Mouse (Mus musculus): Measurements from ENCODE around the gene Setd6. TPM values are rescaled to one million over a fixed set of nuclear protein-coding genes. Genes with fewer than 3 reads are reported as not detected.

The Setd6 gene
- 11.3 and 27.3 TPM in 2 replicates for polyA plus RNA-seq (2015; fragmentation: Nextera tagmentation; extraction: Ambion mirVana)

DNA sequence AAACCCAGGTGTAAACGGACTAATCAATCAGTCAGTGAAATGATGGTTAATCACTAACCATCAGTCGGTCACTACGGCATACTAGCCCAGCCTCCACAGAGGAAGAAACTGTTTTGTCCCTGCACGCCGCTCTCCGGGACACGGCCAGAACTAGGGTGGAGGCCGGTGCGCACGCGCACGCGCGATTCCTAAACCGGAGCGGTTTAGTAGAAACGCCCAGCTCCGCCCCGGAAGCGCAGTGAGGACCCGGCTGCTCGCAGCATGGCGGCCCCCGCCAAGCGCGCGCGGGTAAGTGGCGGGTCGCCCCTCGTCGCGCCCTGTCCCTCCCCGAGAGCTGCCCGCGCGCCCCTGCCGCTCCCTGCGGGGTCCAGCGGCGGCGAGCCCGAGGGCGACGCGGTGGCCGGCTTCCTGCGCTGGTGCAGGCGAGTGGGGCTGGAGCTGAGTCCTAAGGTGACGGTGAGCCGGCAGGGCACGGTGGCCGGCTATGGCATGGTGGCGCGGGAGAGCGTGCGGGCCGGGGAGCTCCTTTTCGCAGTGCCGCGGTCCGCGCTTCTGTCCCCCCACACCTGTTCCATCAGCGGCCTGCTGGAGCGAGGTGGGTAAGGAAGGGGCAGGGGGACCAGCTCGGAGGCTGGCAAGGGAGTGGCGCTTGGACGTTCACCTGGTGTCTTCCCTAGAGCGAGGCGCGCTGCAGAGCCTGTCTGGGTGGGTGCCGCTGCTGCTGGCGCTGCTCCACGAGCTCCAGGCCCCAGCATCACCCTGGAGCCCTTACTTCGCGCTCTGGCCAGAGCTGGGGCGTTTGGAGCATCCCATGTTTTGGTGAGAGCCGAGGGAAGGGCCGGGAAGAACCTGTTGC, at the start of gene Setd6:
Setd6 (plus strand) TSS at position 206 of the 856 bp plus-strand sequence.

DNA sequence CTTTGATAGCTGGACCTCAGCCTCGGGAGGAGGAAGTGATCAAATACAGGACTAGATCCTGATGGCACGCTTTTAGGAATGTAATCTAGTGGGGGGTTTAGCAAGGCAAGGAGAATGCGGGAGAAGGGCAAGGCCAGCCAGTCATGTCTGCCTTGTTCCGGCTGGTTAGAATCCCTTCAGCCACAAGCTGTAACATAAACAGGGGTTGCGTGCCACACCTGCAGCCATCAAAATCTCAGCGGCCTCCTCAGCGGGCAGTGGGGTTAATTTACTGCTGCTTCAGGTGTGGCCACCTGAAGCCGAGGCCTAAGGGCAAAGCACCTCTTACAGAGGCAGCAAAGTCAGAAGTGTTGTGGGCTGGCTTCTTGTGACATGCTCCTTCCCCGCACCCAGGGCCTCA, 39.0 kb upstream of the Setd6 start, which contains the start of gene Ndrg4:
Ndrg4 (plus strand) TSS at position 350 of the 400 bp plus-strand sequence.

Small RNA genes lying within 50 kb of the gene (microRNA-seq; reads per million reads assigned to microRNA genes)
- not detected for gene Mir7073 (ENCODE audit: borderline replicate concordance, insufficient number of aligned reads)

Other genes starting within 250 kb of the Setd6 start
- 4.7 and 8.3 TPM in 2 replicates for gene Csnk2a2, start 225.8 kb upstream of the Setd6 start, polyA plus RNA-seq (2015; fragmentation: Nextera tagmentation; extraction: Ambion mirVana)
- 2.2 and 3.0 TPM in 2 replicates for gene Ccdc113, start 181.8 kb upstream of the Setd6 start, polyA plus RNA-seq (2015; fragmentation: Nextera tagmentation; extraction: Ambion mirVana)
- not detected in 2 replicates for gene Prss54, start 139.5 kb upstream of the Setd6 start, polyA plus RNA-seq (2015; fragmentation: Nextera tagmentation; extraction: Ambion mirVana)
- 4.2 and 7.1 TPM in 2 replicates for gene Gins3, start 82.4 kb upstream of the Setd6 start, polyA plus RNA-seq (2015; fragmentation: Nextera tagmentation; extraction: Ambion mirVana)
- gene Ndrg4, start 38.9 kb upstream of the Setd6 start, polyA plus RNA-seq (2015; fragmentation: Nextera tagmentation; extraction: Ambion mirVana): 31.8 and 75.4 TPM in 2 replicates
- 19.5 and 27.1 TPM in 2 replicates for gene Cnot1, start 91.6 kb downstream of the Setd6 start, polyA plus RNA-seq (2015; fragmentation: Nextera tagmentation; extraction: Ambion mirVana)
- 372 and 452 TPM in 2 replicates for gene Sap18b, start 109.5 kb downstream of the Setd6 start, polyA plus RNA-seq (2015; fragmentation: Nextera tagmentation; extraction: Ambion mirVana)
- gene Slc38a7, start 137.7 kb downstream of the Setd6 start, polyA plus RNA-seq (2015; fragmentation: Nextera tagmentation; extraction: Ambion mirVana): 13.8 and 22.4 TPM in 2 replicates
- 100 and 143 TPM in 2 replicates for gene Got2, start 172.7 kb downstream of the Setd6 start, polyA plus RNA-seq (2015; fragmentation: Nextera tagmentation; extraction: Ambion mirVana)